Mouse (Mus musculus) forebrain, embryonic 15.5 days (tissue): ENCODE measurements at regions not wholly inside any gene's neighbourhood (a gene's known extent, or its start where the extent isn't known, plus 50 kb on each side); places are given as distances from the start of the nearest gene placed in this dataset.

Experiments used
- ATAC-seq: fragments of 200-750 bp; cut with Nextera tagmentation; replicated peaks from 2 replicates; pipeline ENCODE4 v1.8.0; 2017; ENCODE audit warnings: mild to moderate bottlenecking, moderate TSS enrichment, moderate library complexity
- H3K27ac ChIP-seq: fragments of 300-500 bp; sonication (generic); replicated peaks from 2 replicates; pipeline ENCODE4 v1.5.1; 2015; ENCODE audit warnings: mild to moderate bottlenecking, inconsistent platforms
- H3K27me3 ChIP-seq: fragments of 300-500 bp; sonication (generic); 2 replicates; pipeline ENCODE4 v1.6.1; 2015; ENCODE audit warnings: inconsistent platforms
- H3K36me3 ChIP-seq: fragments of 300-500 bp; sonication (generic); 2 replicates; pipeline ENCODE4 v1.6.1; 2015; ENCODE audit warnings: mild to moderate bottlenecking, inconsistent platforms
- H3K4me1 ChIP-seq: fragments of 300-500 bp; sonication (generic); 2 replicates; pipeline ENCODE4 v1.6.1; 2015; ENCODE audit warnings: inconsistent platforms
- H3K4me2 ChIP-seq: fragments of 300-500 bp; sonication (generic); replicated peaks from 2 replicates; pipeline ENCODE4 v1.6.1; 2015; ENCODE audit warnings: mild to moderate bottlenecking, inconsistent platforms
- H3K4me3 ChIP-seq: fragments of 300-500 bp; sonication (generic); 2 replicates; pipeline ENCODE4 v1.5.1; 2015; ENCODE audit warnings: mild to moderate bottlenecking, inconsistent platforms
- H3K9ac ChIP-seq: fragments of 300-500 bp; sonication (generic); replicated peaks from 2 replicates; pipeline ENCODE4 v1.6.1; 2015; ENCODE audit warnings: mild to moderate bottlenecking, inconsistent platforms
- H3K9me3 ChIP-seq: fragments of 300-500 bp; sonication (generic); 2 replicates; pipeline ENCODE4 v1.6.1; 2016; ENCODE audit warnings: inconsistent platforms
- WGBS: fragments of 180-500 bp; shearing (Covaris S2); methylation state at CpG from one replicate; pipeline ENCODE4 v1.1.7; 2015; ENCODE audit warnings: mixed read lengths; 5-methylcytosine and 5-hydroxymethylcytosine counted together

- no peak for ATAC-seq
- H3K27me3 ChIP-seq = no peaks in the 10 kb centered on the region
- H3K4me3 ChIP-seq = no peak overlapping the region
- no peaks in the 10 kb centered on the region for H3K36me3 ChIP-seq
- H3K4me2 ChIP-seq = no peak overlapping the region
- H3K9me3 ChIP-seq = no peaks in the 10 kb centered on the region
- peaks cover 30% of the 10 kb centered on the region for H3K4me1 ChIP-seq
- H3K27ac ChIP-seq = no peak overlapping the region
- 89% methylated on average over 6 of the region's 6 CpGs for WGBS
- no peak overlapping the region for H3K9ac ChIP-seq
Measured at GRCm38 (mm10) chr5:118948119-118948786, 387.8 kb downstream of the Med13l start.

DNA sequence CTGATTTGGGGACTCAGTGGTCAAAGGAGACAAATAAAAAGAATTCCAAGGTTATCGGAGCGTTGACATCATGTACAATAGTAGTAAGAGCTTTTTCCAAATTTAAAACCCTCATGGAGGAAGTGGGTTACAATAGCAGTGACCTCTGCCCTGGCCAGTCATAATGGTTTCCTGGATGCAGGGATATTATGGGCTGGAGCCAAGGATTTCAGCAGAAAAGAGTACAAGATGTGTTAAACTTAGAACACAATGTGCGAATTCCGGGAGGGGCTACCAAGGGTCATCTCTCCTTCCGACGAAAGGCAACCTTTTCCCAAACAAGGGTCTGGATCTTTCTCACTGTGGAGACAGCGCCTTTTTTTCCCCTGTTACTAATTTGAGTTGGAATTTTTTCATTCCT is 390.6 kb downstream of the Med13l start:
- H3K27ac ChIP-seq = no peak overlapping the region
- 70% methylated on average over 7 of the region's 7 CpGs for WGBS
- no peak overlapping the region for H3K9ac ChIP-seq
- H3K36me3 ChIP-seq = no peaks in the 10 kb centered on the region
- H3K9me3 ChIP-seq = no peaks in the 10 kb centered on the region
- no peak overlapping the region for H3K4me2 ChIP-seq
- ATAC-seq = no peak
- no peak overlapping the region for H3K4me3 ChIP-seq
- peaks cover 9% of the 10 kb centered on the region for H3K4me1 ChIP-seq
- H3K27me3 ChIP-seq = no peaks in the 10 kb centered on the region

GRCm38 (mm10) chr5:118960521-118961001 is 400.1 kb downstream of the Med13l start:
- no peak for ATAC-seq
- Histone ChIP-seq H3K27me3 (no peaks in the 10 kb centered on the region), H3K27ac (no peak overlapping the region), H3K36me3 (no peaks in the 10 kb centered on the region), H3K4me1 (peaks cover 5% of the 10 kb centered on the region; the same call in 1 of the 2 replicates), H3K4me3 (no peak overlapping the region), H3K9me3 (no peaks in the 10 kb centered on the region), H3K9ac (no peak overlapping the region), H3K4me2 (no peak overlapping the region)
- 87% methylated on average over 21 of the region's 21 CpGs for WGBS

DNA sequence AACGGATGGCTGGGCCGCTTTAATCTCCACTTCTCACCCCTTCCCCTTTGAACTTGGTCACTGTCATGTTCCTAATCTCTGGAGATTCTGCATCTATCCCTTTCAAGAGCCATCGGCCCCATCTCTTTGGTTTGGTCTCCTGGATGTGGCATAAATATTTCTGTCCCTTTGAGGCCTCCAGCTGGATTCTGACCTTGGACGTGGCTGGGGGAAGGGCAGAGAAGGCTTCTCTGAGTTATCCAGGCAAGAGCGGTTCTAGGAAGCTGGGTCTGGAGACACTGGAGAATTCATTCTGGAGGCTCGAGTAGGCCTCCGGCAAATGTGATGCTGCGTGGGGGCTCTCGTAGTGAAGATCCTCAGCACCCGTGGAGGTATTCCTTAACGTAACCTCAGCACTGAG is 400.6 kb downstream of the Med13l start:
- Histone ChIP-seq H3K4me2 (no peak overlapping the region), H3K9me3 (no peaks in the 10 kb centered on the region), H3K27me3 (no peaks in the 10 kb centered on the region), H3K9ac (no peak overlapping the region), H3K36me3 (no peaks in the 10 kb centered on the region), H3K27ac (no peak overlapping the region), H3K4me1 (peaks cover 5% of the 10 kb centered on the region; the same call in 1 of the 2 replicates), H3K4me3 (no peak overlapping the region)
- no peak for ATAC-seq
- WGBS = 84% methylated on average over 11 of the region's 11 CpGs

- Histone ChIP-seq H3K36me3 (no peaks in the 10 kb centered on the region), H3K4me2 (no peak overlapping the region), H3K27me3 (no peaks in the 10 kb centered on the region), H3K27ac (no peak overlapping the region), H3K9me3 (no peaks in the 10 kb centered on the region), H3K9ac (no peak overlapping the region), H3K4me1 (no peaks in the 10 kb centered on the region; the same call in 1 of the 2 replicates), H3K4me3 (no peak overlapping the region)
- no peak for ATAC-seq
- WGBS = 91% methylated on average over 3 of the region's 3 CpGs
Measured at GRCm38 (mm10) chr5:118962152-118962551, 401.7 kb downstream of the Med13l start.

GRCm38 (mm10) chr5:118963001-118963400 is 402.5 kb downstream of the Med13l start:
- H3K4me2 ChIP-seq = no peak overlapping the region
- H3K4me3 ChIP-seq = no peak overlapping the region
- H3K4me1 ChIP-seq = no peaks in the 10 kb centered on the region
- 90% methylated on average over 3 of the region's 3 CpGs for WGBS
- no peaks in the 10 kb centered on the region for H3K36me3 ChIP-seq
- no peaks in the 10 kb centered on the region for H3K9me3 ChIP-seq
- H3K9ac ChIP-seq = no peak overlapping the region
- ATAC-seq = no peak
- H3K27ac ChIP-seq = no peak overlapping the region
- H3K27me3 ChIP-seq = no peaks in the 10 kb centered on the region

- H3K36me3 ChIP-seq = no peaks in the 10 kb centered on the region
- H3K27me3 ChIP-seq = no peaks in the 10 kb centered on the region
- no peaks in the 10 kb centered on the region for H3K4me1 ChIP-seq
- no peaks in the 10 kb centered on the region for H3K9me3 ChIP-seq
- H3K4me3 ChIP-seq = no peak overlapping the region
- ATAC-seq = no peak
- H3K4me2 ChIP-seq = no peak overlapping the region
- 42% methylated on average over 6 of the region's 6 CpGs for WGBS
- no peak overlapping the region for H3K27ac ChIP-seq
- no peak overlapping the region for H3K9ac ChIP-seq
Measured at GRCm38 (mm10) chr5:118966901-118967300, 406.4 kb downstream of the Med13l start.

DNA sequence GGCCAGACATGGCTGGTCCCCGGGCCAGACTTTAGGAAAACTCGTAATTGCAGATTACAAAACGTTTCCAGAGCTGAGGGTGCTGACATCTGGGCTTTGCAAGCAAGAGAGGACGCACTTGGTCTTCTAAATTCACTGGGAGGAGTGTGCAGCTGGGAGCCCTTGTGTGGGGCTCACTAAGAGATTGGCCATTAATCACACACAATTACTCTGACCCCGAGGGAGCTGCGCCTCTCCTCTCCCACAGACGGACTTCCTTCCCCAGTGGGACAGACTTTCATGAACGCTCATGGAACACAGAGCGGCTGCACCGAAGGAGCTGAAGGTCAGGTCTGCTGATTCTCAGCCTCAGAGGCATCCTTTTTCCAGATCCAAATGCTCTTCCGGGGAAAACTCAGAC is 407.2 kb downstream of the Med13l start:
- Histone ChIP-seq H3K4me3 (no peak overlapping the region), H3K9ac (no peak overlapping the region), H3K4me2 (no peak overlapping the region), H3K4me1 (no peaks in the 10 kb centered on the region), H3K27ac (no peak overlapping the region), H3K9me3 (no peaks in the 10 kb centered on the region), H3K27me3 (no peaks in the 10 kb centered on the region), H3K36me3 (no peaks in the 10 kb centered on the region)
- WGBS = 78% methylated on average over 11 of the region's 11 CpGs
- no peak for ATAC-seq

GRCm38 (mm10) chr5:118975147-118975546 is 414.7 kb downstream of the Med13l start:
- Histone ChIP-seq H3K9ac (no peak overlapping the region), H3K36me3 (no peaks in the 10 kb centered on the region), H3K4me2 (no peak overlapping the region), H3K27me3 (no peaks in the 10 kb centered on the region), H3K4me3 (no peak overlapping the region), H3K27ac (no peak overlapping the region), H3K9me3 (no peaks in the 10 kb centered on the region), H3K4me1 (no peaks in the 10 kb centered on the region)
- ATAC-seq = no peak
- WGBS = 89% methylated on average over 10 of the region's 10 CpGs

GRCm38 (mm10) chr5:118978921-118979630 is 418.6 kb downstream of the Med13l start:
- H3K4me2 ChIP-seq = no peak overlapping the region
- H3K36me3 ChIP-seq = no peaks in the 10 kb centered on the region
- no peaks in the 10 kb centered on the region for H3K9me3 ChIP-seq
- H3K27ac ChIP-seq = no peak overlapping the region
- H3K4me1 ChIP-seq = 0 out of 2 replicates have a peak, but pooled peaks cover 3% of the 10 kb centered on the region
- ATAC-seq = no peak
- H3K27me3 ChIP-seq = no peaks in the 10 kb centered on the region
- H3K4me3 ChIP-seq = no peak overlapping the region
- no peak overlapping the region for H3K9ac ChIP-seq
- 82% methylated on average over 11 of the region's 11 CpGs for WGBS

DNA sequence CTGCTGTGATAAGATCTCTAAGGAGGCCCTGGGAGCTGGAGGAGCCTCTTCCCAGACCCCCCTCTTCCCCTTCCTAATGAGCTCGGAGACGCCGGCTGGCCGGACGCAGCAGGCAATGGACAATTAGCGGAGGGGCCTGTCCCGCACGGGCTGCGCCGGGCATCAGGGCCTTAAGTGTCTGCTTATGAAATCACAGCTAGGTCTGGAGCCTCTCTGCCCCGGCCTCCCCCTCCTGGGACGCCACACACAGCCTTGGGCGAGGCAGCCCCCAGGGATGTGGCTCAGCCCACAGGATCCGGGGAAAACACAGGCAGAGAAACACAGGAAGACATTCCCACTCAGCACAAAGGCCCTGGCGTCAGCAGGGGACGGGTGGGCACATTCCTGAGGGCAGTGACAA is 420.6 kb downstream of the Med13l start:
- Histone ChIP-seq H3K9ac (no peak overlapping the region), H3K27ac (no peak overlapping the region), H3K4me3 (no peak overlapping the region), H3K4me2 (no peak overlapping the region), H3K36me3 (no peaks in the 10 kb centered on the region), H3K4me1 (0 out of 2 replicates have a peak, but pooled peaks cover 3% of the 10 kb centered on the region), H3K9me3 (no peaks in the 10 kb centered on the region), H3K27me3 (no peaks in the 10 kb centered on the region)
- ATAC-seq = no peak
- 10% methylated on average over 16 of the region's 16 CpGs for WGBS

DNA sequence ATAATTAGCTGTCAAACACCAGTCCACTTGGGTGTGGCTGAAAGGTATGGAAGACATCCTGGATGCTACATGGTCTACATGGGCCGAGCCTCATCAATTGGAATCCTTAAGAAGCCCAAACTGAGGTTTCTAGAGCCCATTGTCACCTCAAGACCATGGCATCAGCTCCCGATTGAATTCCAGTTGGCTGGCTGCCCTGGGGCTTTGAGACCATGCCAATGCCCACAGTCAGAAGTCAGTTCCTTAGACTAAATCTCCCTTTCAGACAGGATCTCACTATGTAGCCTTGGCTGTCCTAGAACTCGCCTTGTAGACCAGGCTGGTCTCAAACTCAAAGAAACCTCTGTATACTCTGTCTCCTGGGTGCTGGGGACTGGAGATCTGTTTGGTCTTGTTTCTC is 423.8 kb downstream of the Med13l start:
- no peak for ATAC-seq
- Histone ChIP-seq H3K27ac (no peak overlapping the region), H3K4me1 (0 out of 2 replicates have a peak, but pooled peaks cover 3% of the 10 kb centered on the region), H3K9ac (no peak overlapping the region), H3K27me3 (no peaks in the 10 kb centered on the region), H3K4me3 (no peak overlapping the region), H3K36me3 (no peaks in the 10 kb centered on the region), H3K9me3 (no peaks in the 10 kb centered on the region), H3K4me2 (no peak overlapping the region)
- 75% methylated on average over 3 of the region's 3 CpGs for WGBS
